ENCODE assay signal across 8 mouse cellular contexts in genomic region chr5:103341456-103341855, GRCm38 (mm10).
DNase-seq lines count a peak whose midpoint lies in the region; ATAC-seq and TF ChIP-seq lines count a peak whose summit lies in the region.

No protein-coding gene starts in this region.

- peak; percentile 49 for DNase-seq in limb, embryonic 14.5 days (ENCODE audit: low spot score)
- DNase-seq in limb, embryonic 10.5 days (ENCODE audit: low spot score) = no peak
- peak; percentile 90 for DNase-seq in midbrain, postnatal 0 days (ENCODE audit: low spot score)
- no peak for DNase-seq in layer of hippocampus, postnatal 25 days (ENCODE audit: extremely low spot score in 1 of 2, low spot score in 1 of 2)
- DNase-seq in frontal cortex, postnatal 25 days (ENCODE audit: low spot score in 2 of 2) = no peak
- no peak for DNase-seq in spleen, postnatal 36 days (ENCODE audit: low spot score in 2 of 2)

- H3K27ac ChIP-seq in limb, embryonic 14.5 days (replicated peaks; ENCODE audit: low read depth, low read length) = no peak overlapping the region
- H3K27ac ChIP-seq in limb, embryonic 10.5 days = no peak overlapping the region
- no peak overlapping the region for H3K27ac ChIP-seq in forebrain, embryonic 15.5 days (replicated peaks)
- H3K27ac ChIP-seq in midbrain, postnatal 0 days (ENCODE audit: low read depth, low read length) = no peak overlapping the region

- no peak overlapping the region for H3K4me3 ChIP-seq in limb, embryonic 14.5 days (replicated peaks; ENCODE audit: low read length)
- no peak overlapping the region for H3K4me3 ChIP-seq in limb, embryonic 10.5 days
- H3K4me3 ChIP-seq in forebrain, embryonic 15.5 days = no peak overlapping the region
- H3K4me3 ChIP-seq in midbrain, postnatal 0 days (ENCODE audit: low read depth, low read length) = no peak overlapping the region

- TF ChIP-seq CTCF in midbrain, postnatal 0 days (IDR thresholded peaks at IDR 0.05) = no peak

- no peaks in the 10 kb centered on the region for H3K27me3 ChIP-seq in limb, embryonic 14.5 days (ENCODE audit: control insufficient read depth, insufficient read depth, low read length)
- H3K27me3 ChIP-seq in limb, embryonic 10.5 days (ENCODE audit: low read depth, poor library complexity, severe bottlenecking) = peaks cover 36% of the 10 kb centered on the region
- H3K27me3 ChIP-seq in forebrain, embryonic 15.5 days = no peaks in the 10 kb centered on the region
- H3K27me3 ChIP-seq in midbrain, postnatal 0 days (ENCODE audit: insufficient read depth, low read length) = no peaks in the 10 kb centered on the region

- H3K9ac ChIP-seq in limb, embryonic 14.5 days (ENCODE audit: low read depth, low read length, severe bottlenecking) = no peak overlapping the region
- H3K9ac ChIP-seq in forebrain, embryonic 15.5 days (replicated peaks) = no peak overlapping the region
- no peak overlapping the region for H3K9ac ChIP-seq in midbrain, postnatal 0 days (replicated peaks; ENCODE audit: low read length, poor library complexity, severe bottlenecking)

- H3K36me3 ChIP-seq in limb, embryonic 14.5 days (ENCODE audit: control insufficient read depth, insufficient read depth, low read length) = no peaks in the 10 kb centered on the region
- no peaks in the 10 kb centered on the region for H3K36me3 ChIP-seq in limb, embryonic 10.5 days
- H3K36me3 ChIP-seq in forebrain, embryonic 15.5 days = no peaks in the 10 kb centered on the region
- H3K36me3 ChIP-seq in midbrain, postnatal 0 days (ENCODE audit: insufficient read depth, low read length) = no peaks in the 10 kb centered on the region

- no peak for ATAC-seq in limb, embryonic 14.5 days (ENCODE audit: low FRiP score, low read depth)
- ATAC-seq in cerebellum, adult (ENCODE audit: insufficient number of reproducible peaks, low FRiP score, low TSS enrichment) = peak; percentile 66; the same call in 1 of the 2 replicates
- ATAC-seq in forebrain, embryonic 15.5 days (replicated peaks) = 0 out of 2 replicates have a peak, but pooled peaks have one; percentile 27
- ATAC-seq in midbrain, postnatal 0 days (ENCODE audit: low FRiP score) = peak; percentile 56

- 39% methylated on average over 3 of the region's 3 CpGs for WGBS in limb, embryonic 14.5 days
- WGBS in limb, embryonic 10.5 days = 72% methylated on average over 3 of the region's 3 CpGs
- 14% methylated on average over 3 of the region's 3 CpGs for WGBS in forebrain, embryonic 15.5 days
- WGBS in midbrain, postnatal 0 days = 37% methylated on average over 3 of the region's 3 CpGs

- H3K4me1 ChIP-seq in limb, embryonic 14.5 days (ENCODE audit: control insufficient read depth, insufficient read depth, low read length) = peaks cover 8% of the 10 kb centered on the region; the same call in 1 of the 2 replicates
- peaks cover 24% of the 10 kb centered on the region for H3K4me1 ChIP-seq in limb, embryonic 10.5 days
- peaks cover 32% of the 10 kb centered on the region for H3K4me1 ChIP-seq in forebrain, embryonic 15.5 days
- H3K4me1 ChIP-seq in midbrain, postnatal 0 days (ENCODE audit: insufficient read depth, low read length) = peaks cover 7% of the 10 kb centered on the region

- no peak overlapping the region for H3K4me2 ChIP-seq in limb, embryonic 14.5 days (replicated peaks; ENCODE audit: low read depth, low read length, severe bottlenecking)
- no peak overlapping the region for H3K4me2 ChIP-seq in forebrain, embryonic 15.5 days (replicated peaks)
- H3K4me2 ChIP-seq in midbrain, postnatal 0 days (ENCODE audit: low read depth, low read length, poor library complexity, severe bottlenecking) = no peak overlapping the region

- TF ChIP-seq POLR2A in limb, embryonic 14.5 days (IDR thresholded peaks at IDR 0.05; ENCODE audit: borderline replicate concordance, extremely low read depth, insufficient read depth, insufficient read length) = no peak

- H3K9me3 ChIP-seq in limb, embryonic 14.5 days (ENCODE audit: control insufficient read depth, low read length) = no peaks in the 10 kb centered on the region
- no peaks in the 10 kb centered on the region for H3K9me3 ChIP-seq in limb, embryonic 10.5 days (replicated peaks)
- H3K9me3 ChIP-seq in forebrain, embryonic 15.5 days = no peaks in the 10 kb centered on the region
- H3K9me3 ChIP-seq in midbrain, postnatal 0 days (ENCODE audit: low read length) = no peaks in the 10 kb centered on the region

Comparison
In these comparisons a context has a peak if more than half of its experiments do, and no peak if none do; other contexts are left out.
1. DNase-seq: peak in limb, embryonic 14.5 days (single experiment) and midbrain, postnatal 0 days (single experiment); none in limb, embryonic 10.5 days (single experiment), layer of hippocampus, postnatal 25 days (0 of 2), frontal cortex, postnatal 25 days (0 of 2) and spleen, postnatal 36 days (0 of 2).